ENCODE assay signal across 10 mouse cellular contexts in genomic region chr13:6532683-6533082, GRCm38 (mm10). TPM values are rescaled to one million over a fixed set of nuclear protein-coding genes. Genes with fewer than 3 reads are reported as not detected.
DNase-seq lines count a peak whose midpoint lies in the region; ATAC-seq and TF ChIP-seq lines count a peak whose summit lies in the region.
"Had no signal": no experiment of that assay in that cellular context is flagged by ENCODE, and none has a peak within 500 bp of the region (broad histone marks: within the 10 kb centered on the region; RNA-seq: fewer than 3 reads in every experiment).

No protein-coding gene starts in this region.

- no peak overlapping the region for H3K9ac ChIP-seq in liver, adult 2 months (ENCODE audit: low read depth, low read length)
- no peak overlapping the region for H3K9ac ChIP-seq in liver, embryonic 11.5 days (ENCODE audit: low read depth, low read length)
- H3K9ac ChIP-seq in hindbrain, embryonic 13.5 days: no peak overlapping the region
- H3K9ac ChIP-seq: embryonic facial prominence, embryonic 15.5 days; liver, embryonic 15.5 days had no signal

- no peak for TF ChIP-seq POLR2A in liver, adult 2 months (IDR thresholded peaks at IDR 0.05; ENCODE audit: extremely low read depth, insufficient read depth, low read length)
- no peak for TF ChIP-seq POLR2A in embryonic fibroblast, embryonic 13.5 days (IDR thresholded peaks at IDR 0.05; ENCODE audit: low read depth, low read length)

- no peaks in the 10 kb centered on the region for H3K9me3 ChIP-seq in liver, embryonic 11.5 days (ENCODE audit: control insufficient read depth, low read length)
- H3K9me3 ChIP-seq in hindbrain, embryonic 13.5 days: no peaks in the 10 kb centered on the region
- H3K9me3 ChIP-seq: embryonic facial prominence, embryonic 15.5 days; liver, embryonic 15.5 days had no signal

- H3K27ac ChIP-seq in liver, adult 2 months (replicated peaks; ENCODE audit: insufficient read depth, low read depth, low read length): no peak overlapping the region
- no peak overlapping the region for H3K27ac ChIP-seq in liver, embryonic 11.5 days (ENCODE audit: low read depth, low read length)
- no peak overlapping the region for H3K27ac ChIP-seq in embryonic fibroblast, embryonic 13.5 days (ENCODE audit: insufficient read depth, low read length)
- no peak overlapping the region for H3K27ac ChIP-seq in hindbrain, embryonic 13.5 days
- H3K27ac ChIP-seq: embryonic facial prominence, embryonic 15.5 days; liver, embryonic 15.5 days had no signal

- no peaks in the 10 kb centered on the region for H3K36me3 ChIP-seq in liver, adult 2 months (ENCODE audit: control insufficient read depth, insufficient read depth, low read length)
- H3K36me3 ChIP-seq in liver, embryonic 11.5 days (ENCODE audit: control insufficient read depth, insufficient read depth, low read length): no peaks in the 10 kb centered on the region
- no peaks in the 10 kb centered on the region for H3K36me3 ChIP-seq in hindbrain, embryonic 13.5 days
- H3K36me3 ChIP-seq: embryonic facial prominence, embryonic 15.5 days; liver, embryonic 15.5 days had no signal

- no peaks in the 10 kb centered on the region for H3K79me2 ChIP-seq in liver, adult 2 months (ENCODE audit: control insufficient read depth, insufficient read depth, low read length)

- H3K4me1 ChIP-seq in liver, adult 2 months (ENCODE audit: control insufficient read depth, insufficient read depth, low read length): no peaks in the 10 kb centered on the region
- H3K4me1 ChIP-seq in liver, embryonic 11.5 days (replicated peaks; ENCODE audit: control insufficient read depth, insufficient read depth, low read length): no peaks in the 10 kb centered on the region
- peaks cover 3% of the 10 kb centered on the region; the same call in 1 of the 2 replicates for H3K4me1 ChIP-seq in embryonic fibroblast, embryonic 13.5 days (ENCODE audit: control insufficient read depth, insufficient read depth, low read length)
- no peaks in the 10 kb centered on the region for H3K4me1 ChIP-seq in hindbrain, embryonic 13.5 days (replicated peaks)
- H3K4me1 ChIP-seq: embryonic facial prominence, embryonic 15.5 days; liver, embryonic 15.5 days had no signal

- peak; percentile 21 for DNase-seq in liver, adult 2 months (ENCODE audit: extremely low read depth, low read depth, low spot score)
- DNase-seq in liver, embryonic 11.5 days (ENCODE audit: low spot score): no peak
- DNase-seq in R1 (ENCODE audit: low read depth, low spot score): peak; percentile 73
- DNase-seq in frontal cortex, postnatal 14 days (ENCODE audit: low spot score in 2 of 2): no peak
- no peak for DNase-seq in right cerebral cortex, postnatal 4 days

- ATAC-seq in liver, embryonic 11.5 days (replicated peaks; ENCODE audit: low FRiP score): no peak
- peak; percentile 93 for ATAC-seq in megakaryocyte progenitor cell, adult 5-6 weeks (replicated peaks; ENCODE audit: poor library complexity)
- no peak for ATAC-seq in hindbrain, embryonic 13.5 days (ENCODE audit: low FRiP score)

- TF ChIP-seq CTCF in liver, adult 2 months (IDR thresholded peaks at IDR 0.05; ENCODE audit: low read depth, low read length): peak; percentile 51; the same call in 1 of the 2 replicates
- TF ChIP-seq CTCF in embryonic fibroblast, embryonic 13.5 days (IDR thresholded peaks at IDR 0.05; ENCODE audit: borderline replicate concordance, insufficient read depth, low read length): peak; percentile 19; the same call in 1 of the 2 replicates

- WGBS in liver, adult 2 months: 72% methylated on average over 1 of the region's 1 CpGs
- WGBS in liver, embryonic 11.5 days: 80% methylated on average over 1 of the region's 1 CpGs
- WGBS in hindbrain, embryonic 13.5 days: 92% methylated on average over 1 of the region's 1 CpGs

- H3K4me3 ChIP-seq in liver, adult 2 months (ENCODE audit: insufficient read depth, low read depth, low read length): no peak overlapping the region
- H3K4me3 ChIP-seq in liver, embryonic 11.5 days (ENCODE audit: low read depth, low read length): no peak overlapping the region
- no peak overlapping the region for H3K4me3 ChIP-seq in embryonic fibroblast, embryonic 13.5 days (ENCODE audit: insufficient read depth, low read length)
- H3K4me3 ChIP-seq in hindbrain, embryonic 13.5 days: no peak overlapping the region
- H3K4me3 ChIP-seq: embryonic facial prominence, embryonic 15.5 days; liver, embryonic 15.5 days had no signal

- H3K27me3 ChIP-seq in liver, adult 2 months (ENCODE audit: control insufficient read depth, insufficient read depth, low read length): no peaks in the 10 kb centered on the region
- H3K27me3 ChIP-seq in liver, embryonic 11.5 days (replicated peaks; ENCODE audit: control insufficient read depth, insufficient read depth, low read length): no peaks in the 10 kb centered on the region
- no peaks in the 10 kb centered on the region for H3K27me3 ChIP-seq in hindbrain, embryonic 13.5 days
- H3K27me3 ChIP-seq: embryonic facial prominence, embryonic 15.5 days; liver, embryonic 15.5 days had no signal

- H3K4me2 ChIP-seq in liver, embryonic 11.5 days: no peak overlapping the region
- no peak overlapping the region for H3K4me2 ChIP-seq in hindbrain, embryonic 13.5 days
- H3K4me2 ChIP-seq: embryonic facial prominence, embryonic 15.5 days; liver, embryonic 15.5 days had no signal

RNA-seq across cellular contexts. Expression of gene Pitrm1, which starts 15.3 kb away (rescaled TPM):
- total RNA-seq in liver, adult 2 months (2014; rRNA removed): 17.9 and 26.0 TPM in 2 replicates
- polyA plus RNA-seq in liver, adult 2 months (2012; rRNA removed): 16.1 and 17.8 TPM in 2 replicates
- polyA plus RNA-seq in liver, embryonic 11.5 days (2014; fragmentation: Nextera tagmentation; extraction: Ambion mirVana): 150 and 173 TPM in 2 replicates
- 102 and 105 TPM in 2 replicates for polyA plus RNA-seq in embryonic fibroblast, embryonic 13.5 days (2011; ENCODE audit: insufficient read length, low read depth, missing spikeins)
- total RNA-seq in megakaryocyte progenitor cell, adult 5-6 weeks (2015): 90.5 and 99.9 TPM in 2 replicates
- 75.1 and 87.5 TPM in 2 replicates for total RNA-seq in megakaryocyte progenitor cell, adult 5-6 weeks (2017)
- polyA plus RNA-seq in hindbrain, embryonic 13.5 days (2015; fragmentation: Nextera tagmentation; extraction: Ambion mirVana): 45.9 and 47.4 TPM in 2 replicates

Comparison
In these comparisons a context has a peak if more than half of its experiments do, and no peak if none do; other contexts are left out.
1. DNase-seq: peak in liver, adult 2 months (single experiment) and R1 (single experiment); none in liver, embryonic 11.5 days (single experiment), frontal cortex, postnatal 14 days (0 of 2) and right cerebral cortex, postnatal 4 days (single experiment).